Mouse (Mus musculus): Measurements from ENCODE around the gene Spp2. TPM values are rescaled to one million over a fixed set of nuclear protein-coding genes. Genes with fewer than 3 reads are reported as not detected.

Gene Spp2
- polyA plus RNA-seq, 1 experiment, result not detected

DNA sequence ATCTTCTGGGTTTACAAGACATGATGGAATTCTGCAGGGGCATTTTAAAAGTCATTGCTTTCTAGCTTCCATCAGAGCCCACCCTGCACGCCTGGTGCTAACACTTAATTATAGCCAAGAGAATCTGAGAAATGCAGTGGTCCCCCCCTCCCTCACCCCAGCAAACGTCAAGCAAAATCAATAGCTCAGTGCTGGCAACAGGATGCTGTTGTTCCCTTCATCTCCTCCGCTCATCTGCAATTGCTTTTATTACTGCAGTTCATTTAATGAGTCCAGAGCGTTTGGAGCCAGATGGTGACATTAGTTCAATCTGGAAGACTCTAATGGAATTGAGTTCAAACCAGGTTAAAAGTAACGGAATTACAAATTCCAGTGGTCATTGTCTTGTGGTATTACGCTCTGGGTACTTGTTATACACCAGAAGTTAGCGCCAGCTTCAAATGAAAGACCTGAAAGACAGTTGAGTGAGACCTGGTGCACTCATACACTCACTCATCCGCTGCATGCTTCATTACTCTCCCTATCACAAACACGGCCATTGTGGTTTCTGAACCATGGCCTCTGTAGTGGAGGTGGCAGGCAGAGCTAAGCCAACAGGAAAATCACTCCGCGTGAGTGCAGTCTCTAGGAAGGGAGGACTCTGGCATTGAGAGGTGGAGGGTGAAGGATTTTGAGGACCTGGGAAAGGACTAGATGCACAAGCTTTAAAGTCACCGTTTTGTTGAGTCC is 519 bp upstream of the Spp2 start:
- TF ChIP-seq CEBPB (IDR thresholded peaks at IDR 0.05; ENCODE audit: insufficient read depth, poor library complexity, severe bottlenecking), result no peak
- Histone ChIP-seq H3K4me3 (no peak overlapping the region), H3ac (ENCODE audit: control insufficient read depth, insufficient read length) (no peak overlapping the region), H3K27me3 (ENCODE audit: control insufficient read depth, insufficient read depth, insufficient read length) (no peaks in the 10 kb centered on the region), H3K4me2 (ENCODE audit: low read depth) (no peak overlapping the region), H3K79me2 (ENCODE audit: control insufficient read depth, insufficient read depth) (no peaks in the 10 kb centered on the region), H3K36me3 (ENCODE audit: control insufficient read depth, insufficient read depth) (no peaks in the 10 kb centered on the region)

DNA sequence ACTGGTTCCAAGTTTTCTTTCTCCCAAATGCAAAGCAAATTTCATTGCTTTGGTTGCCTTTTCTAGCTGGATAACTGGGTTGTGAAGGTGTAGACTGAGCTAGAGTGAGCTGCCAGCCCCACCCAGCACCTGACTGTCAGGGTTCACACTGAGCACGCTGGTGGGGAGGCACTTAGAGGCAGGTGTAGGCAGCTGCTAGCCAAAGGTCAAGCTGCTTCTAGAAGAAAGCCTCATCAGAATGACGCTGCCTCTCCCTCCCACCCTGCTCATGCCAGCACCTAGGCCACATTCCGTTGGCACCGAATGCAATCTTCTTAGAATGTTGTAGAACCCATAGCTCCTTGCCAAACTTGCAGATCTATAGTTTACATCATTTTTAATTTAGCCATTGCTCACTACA is 1.6 kb downstream of the Spp2 start:
- Histone ChIP-seq H3K79me2 (ENCODE audit: control insufficient read depth, insufficient read depth) (no peaks in the 10 kb centered on the region), H3ac (ENCODE audit: control insufficient read depth, insufficient read length) (no peak overlapping the region), H3K4me2 (ENCODE audit: low read depth) (no peak overlapping the region), H3K36me3 (ENCODE audit: control insufficient read depth, insufficient read depth) (no peaks in the 10 kb centered on the region), H3K4me3 (no peak overlapping the region), H3K27me3 (ENCODE audit: control insufficient read depth, insufficient read depth, insufficient read length) (no peaks in the 10 kb centered on the region)
- no peak for TF ChIP-seq TCF12 (IDR thresholded peaks at IDR 0.05; ENCODE audit: insufficient read depth, poor library complexity, severe bottlenecking)
- TF ChIP-seq E2F4 (IDR thresholded peaks at IDR 0.05; ENCODE audit: insufficient read depth), result no peak
- no peak for TF ChIP-seq USF1 (IDR thresholded peaks at IDR 0.05; ENCODE audit: low read depth)
- no peak for TF ChIP-seq POLR2A (IDR thresholded peaks at IDR 0.05; ENCODE audit: insufficient read length, low read depth)
- TF ChIP-seq TCF3 (IDR thresholded peaks at IDR 0.05; ENCODE audit: insufficient read length, low read depth), result no peak
- TF ChIP-seq CEBPB (IDR thresholded peaks at IDR 0.05; ENCODE audit: insufficient read depth, poor library complexity, severe bottlenecking), result no peak
- no peak for TF ChIP-seq POLR2AphosphoS2 (IDR thresholded peaks at IDR 0.05; ENCODE audit: insufficient read length, low read depth)
- no peak for TF ChIP-seq MAX (IDR thresholded peaks at IDR 0.05; ENCODE audit: low read depth)
- no peak for TF ChIP-seq SRF (IDR thresholded peaks at IDR 0.05; ENCODE audit: control insufficient read depth, insufficient read length, low read depth)
- TF ChIP-seq MYOG (IDR thresholded peaks at IDR 0.05; ENCODE audit: control insufficient read depth in 1 of 3, insufficient read depth in 1 of 3, insufficient read length in 2 of 3, low read depth in 2 of 3), result no peak
- TF ChIP-seq REST (IDR thresholded peaks at IDR 0.05; ENCODE audit: insufficient read depth, insufficient read length), result no peak
- TF ChIP-seq MYOD1 (IDR thresholded peaks at IDR 0.05; ENCODE audit: control insufficient read depth in 1 of 3, insufficient read length in 2 of 3, low read depth in 2 of 3), result no peak

DNA sequence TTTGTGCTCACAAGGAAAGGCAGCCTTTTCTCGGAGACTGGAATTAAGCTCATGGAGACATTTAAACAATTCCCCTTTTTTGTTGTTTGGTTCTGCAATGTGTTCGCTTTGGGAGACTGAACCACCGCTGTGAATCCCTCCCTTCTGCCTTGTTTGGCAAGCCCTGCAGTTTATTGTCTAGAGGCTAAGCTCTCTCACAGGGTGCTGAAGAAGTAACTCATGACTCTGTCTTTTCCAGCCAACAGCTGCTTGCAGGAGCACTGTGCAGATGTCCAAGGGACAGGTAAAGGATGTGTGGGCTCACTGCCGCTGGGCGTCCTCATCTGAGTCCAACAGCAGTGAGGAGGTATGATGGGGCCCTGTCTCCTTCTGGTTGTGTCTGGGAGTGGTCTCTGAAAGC is 5.3 kb downstream of the Spp2 start:
- no peak for TF ChIP-seq USF1 (IDR thresholded peaks at IDR 0.05; ENCODE audit: low read depth)

DNA sequence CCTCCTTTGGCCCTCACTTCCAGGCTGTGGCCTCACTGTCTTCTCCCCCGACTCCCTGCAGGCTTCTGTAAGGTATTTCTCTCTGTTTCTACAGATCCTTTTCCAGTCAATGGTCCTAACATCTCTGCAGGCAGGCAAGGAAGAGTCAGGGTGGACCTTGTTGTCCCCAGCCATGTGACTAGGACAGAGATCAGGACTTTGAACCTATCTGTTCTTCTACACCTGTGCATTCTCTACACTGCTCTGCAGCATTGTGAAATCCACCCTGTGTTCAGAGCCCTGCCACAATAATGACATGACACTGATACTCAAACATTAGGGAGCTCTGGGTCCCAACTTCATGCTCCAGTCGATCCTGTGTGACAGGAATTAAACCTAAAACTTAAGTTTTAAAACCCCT is 12.2 kb downstream of the Spp2 start:
- H3ac ChIP-seq (ENCODE audit: control insufficient read depth, insufficient read length), result no peak overlapping the region
- no peaks in the 10 kb centered on the region for H3K79me2 ChIP-seq (ENCODE audit: control insufficient read depth, insufficient read depth)
- no peak overlapping the region for H3K4me2 ChIP-seq (ENCODE audit: low read depth)
- H3K27me3 ChIP-seq (ENCODE audit: control insufficient read depth, insufficient read depth, insufficient read length), result no peaks in the 10 kb centered on the region
- TF ChIP-seq TCF12 (IDR thresholded peaks at IDR 0.05; ENCODE audit: insufficient read depth, poor library complexity, severe bottlenecking) (no peak), REST (IDR thresholded peaks at IDR 0.05; ENCODE audit: insufficient read depth, insufficient read length) (no peak), MYOD1 (IDR thresholded peaks at IDR 0.05; ENCODE audit: control insufficient read depth in 1 of 3, insufficient read length in 2 of 3, low read depth in 2 of 3) (no peak), USF1 (IDR thresholded peaks at IDR 0.05; ENCODE audit: low read depth) (no peak), E2F4 (IDR thresholded peaks at IDR 0.05; ENCODE audit: insufficient read depth) (no peak), SRF (IDR thresholded peaks at IDR 0.05; ENCODE audit: control insufficient read depth, insufficient read length, low read depth) (no peak), POLR2A (IDR thresholded peaks at IDR 0.05; ENCODE audit: insufficient read length, low read depth) (no peak), CEBPB (IDR thresholded peaks at IDR 0.05; ENCODE audit: insufficient read depth, poor library complexity, severe bottlenecking) (no peak), MYOG (IDR thresholded peaks at IDR 0.05; ENCODE audit: control insufficient read depth in 1 of 3, insufficient read depth in 1 of 3, insufficient read length in 2 of 3, low read depth in 2 of 3) (no peak), POLR2AphosphoS2 (IDR thresholded peaks at IDR 0.05; ENCODE audit: insufficient read length, low read depth) (no peak), MAX (IDR thresholded peaks at IDR 0.05; ENCODE audit: low read depth) (no peak), TCF3 (IDR thresholded peaks at IDR 0.05; ENCODE audit: insufficient read length, low read depth) (no peak)
- H3K4me3 ChIP-seq, result no peak overlapping the region
- H3K36me3 ChIP-seq (ENCODE audit: control insufficient read depth, insufficient read depth), result no peaks in the 10 kb centered on the region

More for the DNA sequence above, 5.3 kb downstream of the Spp2 start:
- Histone ChIP-seq H3ac (ENCODE audit: control insufficient read depth, insufficient read length) (no peak overlapping the region), H3K4me3 (no peak overlapping the region), H3K4me2 (ENCODE audit: low read depth) (no peak overlapping the region), H3K79me2 (ENCODE audit: control insufficient read depth, insufficient read depth) (no peaks in the 10 kb centered on the region), H3K27me3 (ENCODE audit: control insufficient read depth, insufficient read depth, insufficient read length) (no peaks in the 10 kb centered on the region), H3K36me3 (ENCODE audit: control insufficient read depth, insufficient read depth) (no peaks in the 10 kb centered on the region)

DNA sequence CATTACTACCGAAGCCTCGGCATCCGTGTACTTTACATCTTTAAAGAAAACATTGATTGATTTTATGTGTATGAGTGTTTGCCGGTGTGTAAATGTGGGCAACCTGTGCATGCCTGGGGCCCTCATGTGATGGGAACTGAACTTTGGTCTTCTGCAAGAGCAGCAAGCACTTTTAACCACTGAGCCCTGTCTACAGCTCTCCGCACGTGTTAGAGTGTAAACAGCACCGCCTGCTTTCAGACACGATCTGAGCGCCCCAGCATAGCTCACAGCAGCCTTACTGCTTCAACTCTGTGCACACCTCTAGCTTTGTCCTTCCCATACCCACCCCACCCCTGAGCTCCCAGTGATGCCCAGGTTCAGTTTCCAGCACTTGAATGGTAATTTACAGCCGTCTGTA is 15.3 kb downstream of the Spp2 start:
- Histone ChIP-seq H3ac (ENCODE audit: control insufficient read depth, insufficient read length) (no peak overlapping the region), H3K27me3 (ENCODE audit: control insufficient read depth, insufficient read depth, insufficient read length) (no peaks in the 10 kb centered on the region), H3K79me2 (ENCODE audit: control insufficient read depth, insufficient read depth) (no peaks in the 10 kb centered on the region), H3K4me2 (ENCODE audit: low read depth) (no peak overlapping the region), H3K36me3 (ENCODE audit: control insufficient read depth, insufficient read depth) (no peaks in the 10 kb centered on the region), H3K4me3 (no peak overlapping the region)
- TF ChIP-seq CEBPB (IDR thresholded peaks at IDR 0.05; ENCODE audit: insufficient read depth, poor library complexity, severe bottlenecking), result no peak
- TF ChIP-seq TCF3 (IDR thresholded peaks at IDR 0.05; ENCODE audit: insufficient read length, low read depth), result no peak
- TF ChIP-seq MYOD1 (IDR thresholded peaks at IDR 0.05; ENCODE audit: control insufficient read depth in 1 of 3, insufficient read length in 2 of 3, low read depth in 2 of 3), result no peak
- TF ChIP-seq POLR2AphosphoS2 (IDR thresholded peaks at IDR 0.05; ENCODE audit: insufficient read length, low read depth), result no peak
- no peak for TF ChIP-seq USF1 (IDR thresholded peaks at IDR 0.05; ENCODE audit: low read depth)
- TF ChIP-seq SRF (IDR thresholded peaks at IDR 0.05; ENCODE audit: control insufficient read depth, insufficient read length, low read depth), result no peak
